In genomic region chr12:91161015-91161730, GRCm38 (mm10) we compare ENCODE assay signal across 22 mouse cellular contexts.
DNase-seq lines count a peak whose midpoint lies in the region; ATAC-seq lines count a peak whose summit lies in the region.
"Had no signal": no experiment of that assay in that cellular context is flagged by ENCODE, and none has a peak within 500 bp of the region (broad histone marks: within the 10 kb centered on the region; RNA-seq: fewer than 3 reads in every experiment).

No protein-coding gene starts in this region.

- no peak overlapping the region for H3K4me3 ChIP-seq in intestine, embryonic 16.5 days (ENCODE audit: low read length)
- H3K4me3 ChIP-seq: embryonic facial prominence, embryonic 10.5 days; forebrain, embryonic 13.5 days; heart, adult 2 months; heart, embryonic 12.5 days; hindbrain, embryonic 10.5 days had no signal

- H3K4me2 ChIP-seq in intestine, embryonic 16.5 days (ENCODE audit: low read depth, low read length): no peak overlapping the region
- H3K4me2 ChIP-seq: forebrain, embryonic 13.5 days; heart, embryonic 12.5 days; hindbrain, embryonic 14.5 days had no signal

- H3K9me3 ChIP-seq in intestine, embryonic 16.5 days (ENCODE audit: control insufficient read depth, low read length): no peaks in the 10 kb centered on the region
- H3K9me3 ChIP-seq: embryonic facial prominence, embryonic 10.5 days; forebrain, embryonic 13.5 days; hindbrain, embryonic 10.5 days had no signal

- no peak overlapping the region for H3K9ac ChIP-seq in intestine, embryonic 16.5 days (ENCODE audit: low read depth, low read length)
- H3K9ac ChIP-seq: forebrain, embryonic 13.5 days; forebrain, postnatal 0 days; heart, embryonic 12.5 days; hindbrain, embryonic 14.5 days had no signal

- H3K4me1 ChIP-seq in intestine, embryonic 16.5 days (ENCODE audit: control insufficient read depth, insufficient read depth, low read length): no peaks in the 10 kb centered on the region
- H3K4me1 ChIP-seq: embryonic facial prominence, embryonic 10.5 days; forebrain, embryonic 13.5 days; heart, embryonic 12.5 days; hindbrain, embryonic 10.5 days had no signal

- no peaks in the 10 kb centered on the region for H3K27me3 ChIP-seq in intestine, embryonic 16.5 days (replicated peaks; ENCODE audit: control insufficient read depth, insufficient read depth, low read length)
- H3K27me3 ChIP-seq: CH12.LX; forebrain, embryonic 13.5 days; heart, embryonic 12.5 days had no signal

- H3K27ac ChIP-seq in intestine, embryonic 16.5 days (ENCODE audit: low read length): no peak overlapping the region
- H3K27ac ChIP-seq: embryonic facial prominence, embryonic 10.5 days; forebrain, embryonic 13.5 days; heart, adult 2 months; hindbrain, embryonic 10.5 days; hindbrain, embryonic 14.5 days had no signal

- ATAC-seq in intestine, embryonic 16.5 days: peak; percentile 87
- peak; percentile 68 for ATAC-seq in megakaryocyte progenitor cell, adult 5-6 weeks (replicated peaks; ENCODE audit: poor library complexity)
- ATAC-seq: forebrain, embryonic 13.5 days; forebrain, postnatal 0 days had no signal

- peak; percentile 25 for DNase-seq in heart, adult 11 months
- no peak for DNase-seq in heart, adult 9 months (ENCODE audit: low spot score in 2 of 2)
- DNase-seq in c-Kit-positive CD71-positive TER-119-negative erythroid progenitor cells, embryonic 14.5 days (ENCODE audit: low read depth): peak; percentile 6
- DNase-seq in layer of hippocampus, postnatal 10 days (ENCODE audit: low spot score in 2 of 2): no peak
- no peak for DNase-seq in lung, adult 18-20 months
- no peak for DNase-seq in lung, postnatal 10 days
- DNase-seq: adrenal gland, postnatal 14 days; cerebellum, adult 11 months; cerebellum, adult 8-10 months; cerebellum, postnatal 14 days; forebrain, postnatal 0 days; gastrocnemius, postnatal 36 days; heart, adult 2 months; kidney, adult 11 months had no signal

- WGBS in intestine, embryonic 16.5 days: 75% methylated on average over 6 of the region's 6 CpGs

- H3K36me3 ChIP-seq in intestine, embryonic 16.5 days (ENCODE audit: control insufficient read depth, insufficient read depth, low read length): no peaks in the 10 kb centered on the region
- H3K36me3 ChIP-seq: embryonic facial prominence, embryonic 10.5 days; heart, embryonic 12.5 days; hindbrain, embryonic 10.5 days had no signal

Comparison
In these comparisons a context has a peak if more than half of its experiments do, and no peak if none do; other contexts are left out.
1. DNase-seq: peak in heart, adult 11 months (single experiment) and c-Kit-positive CD71-positive TER-119-negative erythroid progenitor cells, embryonic 14.5 days (single experiment); none in heart, adult 9 months (0 of 2), layer of hippocampus, postnatal 10 days (0 of 2), lung, adult 18-20 months (0 of 2) and lung, postnatal 10 days (single experiment).